Mouse (Mus musculus): ENCODE results near the gene Stat2. TPM values are rescaled to one million over a fixed set of nuclear protein-coding genes. Genes with fewer than 3 reads are reported as not detected.
"Not testable (repeated sequence)": the region's sequence is repeated elsewhere in the genome, so short reads cannot be mapped to it uniquely, and the experiment has no call there.

Stat2 gene
- polyA plus RNA-seq, 1 experiment from 2014 or later: 19.3 TPM

- Histone ChIP-seq H3K27ac (ENCODE audit: low read depth, low read length) (no peak overlapping the region), H3K36me3 (ENCODE audit: control insufficient read depth, insufficient read depth, low read length) (no peaks in the 10 kb centered on the region), H3K4me3 (ENCODE audit: low read length) (no peak overlapping the region; the same call in 1 of the 2 replicates), H3K9ac (ENCODE audit: low read depth, low read length) (no peak overlapping the region), H3K9me3 (ENCODE audit: control insufficient read depth, low read length) (no peaks in the 10 kb centered on the region), H3K27me3 (replicated peaks; ENCODE audit: control insufficient read depth, insufficient read depth, low read length) (no peaks in the 10 kb centered on the region), H3K4me1 (ENCODE audit: control insufficient read depth, insufficient read depth, low read depth, low read length) (peaks cover 4% of the 10 kb centered on the region; the same call in 1 of the 2 replicates), H3K4me2 (ENCODE audit: low read length) (peak overlapping the region; percentile 81)
- no peak for ATAC-seq
- 93% methylated on average over 16 of the region's 16 CpGs for WGBS
These were observed 1.0 kb upstream of the Stat2 start for GRCm38 (mm10) chr10:128269206-128269910.

DNA sequence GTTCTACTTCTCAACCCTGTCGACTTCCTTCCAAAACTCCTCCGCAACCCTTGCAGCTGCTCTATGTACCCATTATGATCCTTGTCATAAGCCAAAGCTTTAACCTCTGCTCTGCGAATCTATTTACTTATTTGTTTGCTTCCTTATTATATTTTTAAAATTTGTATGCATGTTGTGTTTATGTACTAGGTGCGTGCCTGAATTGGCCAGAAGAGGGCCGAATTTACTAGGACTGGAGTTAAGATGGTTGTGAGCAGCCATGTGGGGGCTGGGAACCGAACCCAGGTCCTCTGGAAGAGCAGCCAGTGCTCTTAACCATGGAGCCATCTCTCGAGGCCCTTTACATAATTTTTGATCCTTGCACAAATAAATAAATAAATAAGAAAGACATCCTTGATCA, 507 bp downstream of the Stat2 start:
- H3K4me2 ChIP-seq (ENCODE audit: low read length): peak overlapping the region; percentile 81
- H3K9me3 ChIP-seq (ENCODE audit: control insufficient read depth, low read length): no peaks in the 10 kb centered on the region
- H3K9ac ChIP-seq (ENCODE audit: low read depth, low read length): peak overlapping the region; percentile 76
- WGBS: 46% methylated on average over 7 of the region's 7 CpGs
- no peaks in the 10 kb centered on the region for H3K27me3 ChIP-seq (replicated peaks; ENCODE audit: control insufficient read depth, insufficient read depth, low read length)
- no peaks in the 10 kb centered on the region for H3K36me3 ChIP-seq (ENCODE audit: control insufficient read depth, insufficient read depth, low read length)
- peak overlapping the region; percentile 67 for H3K4me3 ChIP-seq (ENCODE audit: low read length)
- ATAC-seq: no peak
- peaks cover 4% of the 10 kb centered on the region; the same call in 1 of the 2 replicates for H3K4me1 ChIP-seq (ENCODE audit: control insufficient read depth, insufficient read depth, low read depth, low read length)
- H3K27ac ChIP-seq (ENCODE audit: low read depth, low read length): peak overlapping the region; percentile 77

GRCm38 (mm10) chr10:128271883-128272282, 1.5 kb downstream of the Stat2 start:
- Histone ChIP-seq H3K27me3 (replicated peaks; ENCODE audit: control insufficient read depth, insufficient read depth, low read length) (no peaks in the 10 kb centered on the region), H3K4me3 (ENCODE audit: low read length) (no peak overlapping the region), H3K4me2 (ENCODE audit: low read length) (no peak overlapping the region), H3K9me3 (ENCODE audit: control insufficient read depth, low read length) (no peaks in the 10 kb centered on the region), H3K36me3 (ENCODE audit: control insufficient read depth, insufficient read depth, low read length) (no peaks in the 10 kb centered on the region), H3K27ac (ENCODE audit: low read depth, low read length) (no peak overlapping the region), H3K9ac (ENCODE audit: low read depth, low read length) (no peak overlapping the region), H3K4me1 (ENCODE audit: control insufficient read depth, insufficient read depth, low read depth, low read length) (peaks cover 4% of the 10 kb centered on the region; the same call in 1 of the 2 replicates)
- no peak for ATAC-seq
- 79% methylated on average over 2 of the region's 2 CpGs for WGBS

DNA sequence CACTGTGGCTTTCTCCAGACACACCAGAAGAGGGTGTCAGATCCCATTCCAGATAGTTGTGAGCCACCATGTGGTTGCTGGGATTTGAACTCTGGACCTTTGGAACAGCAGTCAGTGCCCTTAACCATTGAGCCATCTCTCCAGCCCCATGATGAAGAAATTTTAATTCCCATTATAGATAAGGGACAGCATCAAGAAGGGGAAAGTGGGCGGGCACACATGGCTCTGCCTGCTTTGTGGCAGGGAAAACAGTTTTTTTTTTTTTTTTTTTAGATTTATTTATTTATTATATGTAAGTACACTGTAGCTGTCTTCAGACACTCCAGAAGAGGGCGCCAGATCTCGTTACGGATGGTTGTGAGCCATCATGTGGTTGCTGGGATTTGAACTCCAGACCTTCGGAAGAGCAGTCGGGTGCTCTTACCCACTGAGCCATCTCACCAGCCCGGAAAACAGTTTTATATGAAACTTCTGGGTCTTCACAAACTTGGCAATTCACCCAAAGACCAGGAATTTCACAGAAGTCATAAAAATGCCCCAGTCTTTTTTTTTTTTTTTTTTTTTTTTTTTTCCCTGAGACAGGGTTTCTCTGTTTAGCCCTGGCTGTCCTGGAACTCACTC, 2.6 kb downstream of the Stat2 start:
- not testable (repeated sequence) for ATAC-seq; H3K27ac ChIP-seq (ENCODE audit: low read depth, low read length); H3K27me3 ChIP-seq (replicated peaks; ENCODE audit: control insufficient read depth, insufficient read depth, low read length); H3K4me2 ChIP-seq (ENCODE audit: low read length); H3K9me3 ChIP-seq (ENCODE audit: control insufficient read depth, low read length); H3K4me3 ChIP-seq (ENCODE audit: low read length); H3K4me1 ChIP-seq (ENCODE audit: control insufficient read depth, insufficient read depth, low read depth, low read length); H3K9ac ChIP-seq (ENCODE audit: low read depth, low read length); H3K36me3 ChIP-seq (ENCODE audit: control insufficient read depth, insufficient read depth, low read length)
- WGBS: 93% methylated on average over 4 of the region's 7 CpGs

- H3K4me2 ChIP-seq (ENCODE audit: low read length); ATAC-seq; H3K27ac ChIP-seq (ENCODE audit: low read depth, low read length); H3K27me3 ChIP-seq (replicated peaks; ENCODE audit: control insufficient read depth, insufficient read depth, low read length); H3K9me3 ChIP-seq (ENCODE audit: control insufficient read depth, low read length); H3K9ac ChIP-seq (ENCODE audit: low read depth, low read length); H3K36me3 ChIP-seq (ENCODE audit: control insufficient read depth, insufficient read depth, low read length); H3K4me1 ChIP-seq (ENCODE audit: control insufficient read depth, insufficient read depth, low read depth, low read length); H3K4me3 ChIP-seq (ENCODE audit: low read length): not testable (repeated sequence)
- WGBS: 100% methylated on average over 1 of the region's 1 CpGs
These were observed 5.0 kb downstream of the Stat2 start for GRCm38 (mm10) chr10:128275374-128275773.

- no peak overlapping the region for H3K4me2 ChIP-seq (ENCODE audit: low read length)
- no peak overlapping the region for H3K9ac ChIP-seq (ENCODE audit: low read depth, low read length)
- no peaks in the 10 kb centered on the region for H3K9me3 ChIP-seq (ENCODE audit: control insufficient read depth, low read length)
- 51% methylated on average over 6 of the region's 6 CpGs for WGBS
- H3K27me3 ChIP-seq (replicated peaks; ENCODE audit: control insufficient read depth, insufficient read depth, low read length): no peaks in the 10 kb centered on the region
- H3K4me3 ChIP-seq (ENCODE audit: low read length): no peak overlapping the region
- peaks cover 22% of the 10 kb centered on the region for H3K36me3 ChIP-seq (ENCODE audit: control insufficient read depth, insufficient read depth, low read length)
- ATAC-seq: no peak
- H3K4me1 ChIP-seq (ENCODE audit: control insufficient read depth, insufficient read depth, low read depth, low read length): no peaks in the 10 kb centered on the region
- no peak overlapping the region for H3K27ac ChIP-seq (ENCODE audit: low read depth, low read length)
These were observed 7.8 kb downstream of the Stat2 start for GRCm38 (mm10) chr10:128278158-128278557.

DNA sequence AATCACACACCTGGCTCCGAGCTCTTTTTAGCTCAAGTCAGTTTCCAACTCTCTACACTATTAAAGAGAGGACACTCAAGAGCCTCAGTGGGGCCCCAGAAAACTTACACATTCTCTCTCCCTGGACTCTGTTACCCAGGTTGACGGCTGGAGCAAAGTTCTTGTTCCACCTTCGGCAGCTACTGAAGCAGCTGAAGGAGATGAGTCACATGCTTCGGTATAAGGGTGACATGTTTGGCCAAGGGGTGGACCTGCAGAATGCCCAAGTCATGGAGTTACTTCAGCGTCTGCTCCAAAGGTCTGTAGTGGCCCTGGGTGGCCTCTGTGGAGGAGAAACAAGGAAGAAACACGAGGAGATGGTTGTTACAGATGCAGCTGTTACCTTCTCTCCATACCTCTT, 10.6 kb downstream of the Stat2 start:
- H3K4me1 ChIP-seq (ENCODE audit: control insufficient read depth, insufficient read depth, low read depth, low read length): no peaks in the 10 kb centered on the region
- H3K4me2 ChIP-seq (ENCODE audit: low read length): no peak overlapping the region
- peaks cover 29% of the 10 kb centered on the region for H3K36me3 ChIP-seq (ENCODE audit: control insufficient read depth, insufficient read depth, low read length)
- no peak overlapping the region for H3K9ac ChIP-seq (ENCODE audit: low read depth, low read length)
- 92% methylated on average over 6 of the region's 6 CpGs for WGBS
- ATAC-seq: no peak
- no peak overlapping the region for H3K4me3 ChIP-seq (ENCODE audit: low read length)
- no peak overlapping the region for H3K27ac ChIP-seq (ENCODE audit: low read depth, low read length)
- H3K27me3 ChIP-seq (replicated peaks; ENCODE audit: control insufficient read depth, insufficient read depth, low read length): no peaks in the 10 kb centered on the region
- no peaks in the 10 kb centered on the region for H3K9me3 ChIP-seq (ENCODE audit: control insufficient read depth, low read length)

GRCm38 (mm10) chr10:128281682-128282081, 11.3 kb downstream of the Stat2 start:
- no peaks in the 10 kb centered on the region for H3K9me3 ChIP-seq (ENCODE audit: control insufficient read depth, low read length)
- H3K4me1 ChIP-seq (ENCODE audit: control insufficient read depth, insufficient read depth, low read depth, low read length): no peaks in the 10 kb centered on the region
- no peak overlapping the region for H3K27ac ChIP-seq (ENCODE audit: low read depth, low read length)
- peaks cover 34% of the 10 kb centered on the region for H3K36me3 ChIP-seq (ENCODE audit: control insufficient read depth, insufficient read depth, low read length)
- WGBS: 95% methylated on average over 14 of the region's 14 CpGs
- H3K4me2 ChIP-seq (ENCODE audit: low read length): no peak overlapping the region
- ATAC-seq: no peak
- no peaks in the 10 kb centered on the region for H3K27me3 ChIP-seq (replicated peaks; ENCODE audit: control insufficient read depth, insufficient read depth, low read length)
- no peak overlapping the region for H3K9ac ChIP-seq (ENCODE audit: low read depth, low read length)
- H3K4me3 ChIP-seq (ENCODE audit: low read length): no peak overlapping the region

- H3K27ac ChIP-seq (ENCODE audit: low read depth, low read length): no peak overlapping the region
- H3K4me2 ChIP-seq (ENCODE audit: low read length): no peak overlapping the region
- ATAC-seq: no peak
- H3K9me3 ChIP-seq (ENCODE audit: control insufficient read depth, low read length): no peaks in the 10 kb centered on the region
- 91% methylated on average over 20 of the region's 20 CpGs for WGBS
- no peaks in the 10 kb centered on the region for H3K27me3 ChIP-seq (replicated peaks; ENCODE audit: control insufficient read depth, insufficient read depth, low read length)
- H3K4me1 ChIP-seq (ENCODE audit: control insufficient read depth, insufficient read depth, low read depth, low read length): no peaks in the 10 kb centered on the region
- H3K4me3 ChIP-seq (ENCODE audit: low read length): no peak overlapping the region
- H3K9ac ChIP-seq (ENCODE audit: low read depth, low read length): no peak overlapping the region
- H3K36me3 ChIP-seq (ENCODE audit: control insufficient read depth, insufficient read depth, low read length): peaks cover 34% of the 10 kb centered on the region
These were observed 12.6 kb downstream of the Stat2 start for GRCm38 (mm10) chr10:128282886-128283450.
